Mouse (Mus musculus) megakaryocyte, embryonic 14.5 days (primary cell): ENCODE measurements around the gene Cacna2d4.

ENCODE experiments used
- FLI1 ChIP-seq: IDR thresholded peaks from 2 replicates; pipeline ENCODE4 v1.6.1; 2012; ENCODE audit warnings: low read length, inconsistent platforms, mixed read lengths
- GATA1 ChIP-seq: IDR thresholded peaks from 3 replicates; pipeline ENCODE4 v1.6.1; 2012; ENCODE audit warnings: mixed read lengths, low read length, inconsistent platforms, borderline replicate concordance

GRCm38 (mm10) chr6:119214190-119214589 is 22.1 kb upstream of the Cacna2d4 start:
- TF ChIP-seq GATA1: no peak
- TF ChIP-seq FLI1: no peak
